Mouse (Mus musculus): Measurements from ENCODE around the gene Agps.

Agps gene

DNA sequence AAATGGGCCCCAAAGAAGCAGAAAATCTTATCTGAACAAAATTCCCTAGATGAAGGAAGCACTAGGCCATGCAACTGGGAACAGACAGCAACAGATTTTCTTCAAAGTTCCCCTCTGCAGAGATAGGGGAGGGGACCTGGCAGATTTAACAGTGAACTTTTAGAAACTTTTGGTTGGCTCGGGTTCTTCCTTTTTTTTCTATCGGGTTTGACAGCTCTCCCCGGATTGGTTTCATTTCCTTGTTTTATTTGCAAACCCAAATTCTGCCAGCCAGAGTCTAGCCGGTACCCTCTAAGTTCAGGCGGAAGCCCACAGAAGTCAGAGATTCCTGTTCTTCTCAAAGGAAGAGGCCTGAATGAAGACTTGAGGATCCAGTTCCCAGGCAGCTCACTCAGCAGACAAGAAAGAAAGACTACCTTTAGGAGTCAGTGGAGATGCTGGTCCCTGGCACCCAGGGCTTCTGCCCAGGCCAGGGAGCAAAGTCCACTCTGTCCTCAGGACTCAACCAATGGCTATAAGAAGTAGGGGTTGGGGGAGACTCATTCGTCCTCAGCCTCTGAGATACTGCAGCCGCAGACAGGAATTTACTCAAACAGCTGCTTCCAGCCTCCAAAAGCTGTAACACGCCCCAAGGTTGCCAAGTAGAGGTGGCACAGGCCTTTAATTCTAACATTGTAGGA is 2.9 kb upstream of the Agps start:
- peak; percentile 83 for DNase-seq (ENCODE audit: low read depth, low spot score)

DNA sequence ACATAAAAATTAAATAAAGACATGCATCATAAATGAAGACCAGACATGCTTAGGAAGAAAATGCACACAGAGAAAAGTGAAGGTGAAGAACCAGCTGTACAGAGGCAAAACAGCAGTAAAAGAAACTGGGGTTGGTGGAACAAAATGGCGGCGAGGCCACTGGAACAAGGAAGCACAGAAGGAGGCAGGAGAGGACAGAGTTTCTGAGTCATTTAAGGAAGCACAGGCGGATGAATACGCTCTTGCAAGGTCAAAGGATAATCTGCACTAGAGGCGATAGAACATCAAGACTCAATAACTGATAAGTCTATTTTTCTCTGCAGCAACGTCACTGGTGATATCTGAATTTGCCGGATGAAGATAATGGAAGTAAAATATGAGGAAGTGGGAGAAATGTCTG is 1.7 kb upstream of the Agps start:
- no peak for DNase-seq (ENCODE audit: low read depth, low spot score)

DNA sequence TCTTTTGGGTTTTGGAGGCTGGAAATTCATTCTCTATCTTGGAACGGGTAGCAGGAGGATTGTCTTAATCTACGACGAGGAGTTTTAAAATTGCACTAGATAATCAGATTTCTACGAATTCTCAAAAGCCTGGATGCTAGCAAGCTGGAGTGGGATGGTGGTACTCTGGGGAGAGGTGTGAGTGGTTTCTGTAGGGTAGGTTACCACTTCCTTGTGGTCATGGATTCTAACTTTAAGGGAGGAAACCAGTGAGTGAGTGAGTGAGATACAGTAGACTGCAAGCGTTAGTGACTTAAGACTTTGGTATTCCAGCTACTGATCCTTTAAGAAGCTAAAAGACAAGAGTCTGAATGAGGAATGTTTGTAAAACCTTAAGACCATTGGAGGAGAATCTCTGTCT is 804 bp downstream of the Agps start:
- DNase-seq (ENCODE audit: low read depth, low spot score) = peak; percentile 33

DNA sequence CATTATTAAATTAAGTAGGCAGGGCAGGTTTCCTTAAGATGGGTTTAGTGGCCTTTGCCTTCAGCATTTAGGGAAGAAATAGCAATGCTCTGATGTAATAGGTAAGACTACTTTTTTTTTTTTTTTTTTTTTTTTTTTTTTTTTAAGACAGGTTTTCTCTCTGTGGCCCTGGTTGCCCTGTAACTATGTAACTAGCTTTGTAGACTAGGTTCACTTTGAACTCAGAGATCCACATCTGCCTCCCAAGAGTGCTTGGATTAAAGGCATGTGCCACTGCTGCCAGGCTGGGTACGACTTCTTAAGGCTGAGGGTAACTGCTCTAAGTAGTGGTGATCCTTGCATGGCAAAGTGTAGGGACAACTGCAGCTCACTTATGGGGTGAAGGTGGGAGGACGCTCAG is 2.5 kb downstream of the Agps start:
- DNase-seq (ENCODE audit: low read depth, low spot score) = no peak

DNA sequence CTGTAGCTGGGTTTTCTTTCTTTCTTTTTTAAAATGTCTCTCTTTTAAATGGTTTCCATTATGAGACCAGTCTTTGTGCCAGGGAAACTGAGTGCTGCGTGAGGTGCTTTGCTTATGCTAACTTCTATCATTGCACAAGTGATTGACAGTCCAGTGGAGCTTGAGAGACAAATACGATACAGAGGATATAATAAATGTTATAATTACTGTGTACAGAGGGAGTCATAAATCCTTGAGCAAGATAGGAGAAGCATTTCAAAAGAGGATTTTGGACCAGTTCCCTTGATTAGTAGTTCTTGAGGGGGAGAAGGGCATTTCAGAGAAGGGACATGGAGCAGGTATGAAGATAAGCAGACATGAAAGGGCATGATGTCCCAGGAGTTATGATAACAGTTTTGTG is 10.3 kb downstream of the Agps start:
- no peak for DNase-seq (ENCODE audit: low read depth, low spot score)

DNA sequence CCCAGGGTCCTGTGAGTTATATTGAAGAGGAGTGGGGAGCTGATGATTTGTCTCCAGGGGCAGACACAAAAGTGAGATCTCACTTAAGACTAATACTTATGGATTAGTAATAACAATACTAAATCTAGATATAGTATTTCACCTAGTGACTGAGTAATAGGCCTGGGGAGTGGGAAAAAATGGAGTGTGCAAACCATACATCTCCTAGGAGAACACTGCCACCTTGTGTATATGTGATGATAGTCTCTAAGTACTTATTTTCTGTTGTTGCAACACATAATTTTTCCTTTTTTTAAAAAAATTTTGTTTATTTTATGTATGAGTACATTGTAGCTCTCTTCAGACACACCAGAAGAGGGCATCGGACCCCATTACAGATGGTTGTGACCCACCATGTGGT is 15.7 kb downstream of the Agps start:
- DNase-seq (ENCODE audit: low read depth, low spot score) = peak; percentile 45

DNA sequence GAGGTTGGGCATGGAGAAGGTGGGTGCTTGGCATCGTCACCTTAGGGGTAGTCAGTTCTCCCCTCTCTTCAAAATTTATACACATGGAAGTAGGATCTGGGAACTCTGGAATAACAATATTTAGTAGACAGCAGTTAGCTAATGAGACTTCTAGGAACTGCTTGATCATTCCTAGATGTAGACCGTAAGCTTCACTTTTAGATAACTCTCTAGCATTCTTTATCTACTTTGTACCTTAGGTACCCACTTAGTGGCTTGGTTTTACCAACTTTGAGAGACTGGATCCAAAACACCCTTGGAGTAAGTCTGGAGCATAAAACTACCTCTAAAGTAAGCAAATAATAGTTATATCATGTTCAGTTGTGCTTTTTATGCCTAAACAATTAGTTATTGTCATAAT is 20.5 kb downstream of the Agps start:
- DNase-seq (ENCODE audit: low read depth, low spot score) = no peak

DNA sequence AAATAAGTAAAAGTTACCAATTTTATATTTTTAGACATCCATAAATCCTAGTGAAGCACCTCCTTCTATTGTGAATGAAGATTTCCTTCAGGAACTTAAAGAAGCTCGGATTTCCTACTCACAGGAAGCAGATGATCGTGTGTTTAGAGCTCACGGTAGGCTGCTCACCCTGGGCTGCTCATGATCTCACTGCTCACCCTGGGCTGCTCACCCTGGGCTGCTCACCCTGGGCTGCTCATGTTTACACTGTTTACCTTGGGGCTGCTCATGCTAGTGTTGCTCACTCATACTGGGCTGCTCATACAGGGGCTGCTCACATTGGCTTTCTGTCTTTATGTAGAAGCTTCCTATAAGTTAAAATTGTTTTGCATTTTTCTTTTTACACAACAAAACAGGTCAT is 22.2 kb downstream of the Agps start:
- DNase-seq (ENCODE audit: low read depth, low spot score) = no peak

DNA sequence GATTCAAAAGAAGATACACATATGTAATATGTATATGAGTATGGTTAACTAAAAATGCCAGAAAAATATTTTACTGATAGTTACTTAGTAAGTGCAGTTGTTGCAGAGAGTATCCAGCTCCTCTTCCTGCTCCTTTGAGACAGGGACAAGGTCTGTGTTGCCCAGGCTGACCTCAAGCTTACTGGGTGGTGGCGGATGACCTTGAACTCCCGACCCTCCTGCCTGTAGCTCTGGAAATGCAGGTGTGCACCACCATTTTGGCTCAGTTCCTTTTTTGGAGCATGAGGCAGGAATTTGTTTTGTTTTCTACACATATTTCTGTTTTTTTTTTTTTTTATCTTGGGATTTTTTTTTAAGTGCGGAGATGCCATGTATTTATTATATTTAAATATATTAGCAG is 29.1 kb downstream of the Agps start:
- no peak for DNase-seq (ENCODE audit: low read depth, low spot score)

DNA sequence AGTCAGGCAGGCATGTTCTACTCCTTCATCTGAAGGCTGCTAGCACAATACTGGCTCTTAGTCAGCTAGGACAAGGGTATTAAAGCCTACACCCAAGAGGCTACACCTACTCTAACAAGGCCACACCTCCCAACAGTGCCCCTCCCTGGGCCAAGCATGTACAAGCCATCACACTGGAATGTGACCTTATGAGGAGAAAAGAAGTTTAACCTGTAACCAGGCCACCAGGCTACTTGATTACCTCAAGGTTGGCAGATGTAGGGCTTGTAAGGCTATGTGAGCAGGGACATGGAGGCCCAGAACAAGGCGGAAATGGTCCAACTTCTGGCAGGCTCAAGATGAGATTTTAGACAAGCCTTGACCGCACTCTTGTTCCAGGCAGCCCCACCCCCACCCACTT is 37.6 kb downstream of the Agps start:
- DNase-seq (ENCODE audit: low read depth, low spot score) = no peak

DNA sequence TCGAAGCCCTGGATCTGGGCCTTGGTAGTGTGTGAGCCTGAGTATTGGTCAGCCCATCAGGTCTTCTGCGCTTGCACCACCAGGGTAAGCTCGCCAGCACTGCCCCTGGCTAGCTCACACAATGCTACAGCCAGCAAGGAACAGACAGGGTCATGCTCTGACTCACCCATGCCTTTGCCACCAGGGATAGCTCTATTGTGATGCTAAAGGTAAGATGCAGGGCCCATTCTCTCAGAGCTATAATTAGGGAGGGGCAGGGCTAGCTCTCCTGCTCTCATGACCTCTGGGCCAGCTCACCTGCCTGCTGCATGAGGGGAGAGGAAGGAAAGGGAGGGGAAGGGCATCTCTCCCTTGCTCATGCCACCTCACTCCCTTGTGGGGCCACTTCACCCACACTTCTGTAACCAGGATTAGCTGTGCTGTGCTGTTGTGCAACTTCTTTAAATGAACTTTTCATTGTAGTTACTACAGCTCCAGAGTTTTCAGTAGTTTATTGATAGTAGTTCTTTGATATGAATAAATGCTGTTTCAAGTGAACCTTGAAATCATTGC is 42.1 kb downstream of the Agps start:
- no peak for DNase-seq (ENCODE audit: low read depth, low spot score)

DNA sequence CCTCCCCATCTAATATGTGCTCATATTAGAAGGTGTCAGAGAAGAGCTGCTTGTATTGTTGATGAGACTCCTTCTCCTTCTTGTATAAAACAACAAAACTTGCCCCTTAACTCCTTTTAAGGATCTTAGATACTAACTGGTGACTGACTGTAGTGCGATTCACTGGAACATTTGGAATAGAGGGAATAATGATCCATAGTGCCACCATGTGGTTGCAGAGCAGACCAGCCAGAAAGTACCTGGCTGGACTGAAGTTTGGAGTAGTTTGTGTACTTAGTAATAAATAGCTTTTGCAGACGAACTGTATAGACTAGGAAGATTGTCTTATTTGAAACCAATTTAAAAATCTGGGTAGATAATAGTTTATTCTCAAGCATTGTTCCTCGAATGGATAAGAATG is 47.8 kb downstream of the Agps start:
- DNase-seq (ENCODE audit: low read depth, low spot score) = no peak

DNA sequence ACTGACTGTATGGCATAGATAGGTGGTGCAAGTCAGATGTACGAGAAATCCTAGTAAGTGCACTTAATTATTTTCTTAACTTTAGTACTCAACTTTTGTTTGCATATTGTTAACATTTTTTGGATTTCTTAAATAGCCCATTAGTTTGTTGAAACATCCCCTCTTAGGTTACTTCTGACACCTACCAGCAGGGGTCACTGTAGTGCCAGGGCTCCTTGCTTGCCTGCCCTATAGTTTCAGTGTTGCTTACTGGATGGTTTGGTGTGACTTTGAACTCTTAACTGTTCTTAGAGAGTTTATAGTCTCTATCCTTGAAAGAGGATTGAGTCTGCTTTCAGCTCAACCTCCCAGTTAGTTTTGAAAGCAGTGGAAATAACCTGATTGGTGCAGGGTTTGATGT is 51.6 kb downstream of the Agps start:
- DNase-seq (ENCODE audit: low read depth, low spot score) = peak; percentile 68

DNA sequence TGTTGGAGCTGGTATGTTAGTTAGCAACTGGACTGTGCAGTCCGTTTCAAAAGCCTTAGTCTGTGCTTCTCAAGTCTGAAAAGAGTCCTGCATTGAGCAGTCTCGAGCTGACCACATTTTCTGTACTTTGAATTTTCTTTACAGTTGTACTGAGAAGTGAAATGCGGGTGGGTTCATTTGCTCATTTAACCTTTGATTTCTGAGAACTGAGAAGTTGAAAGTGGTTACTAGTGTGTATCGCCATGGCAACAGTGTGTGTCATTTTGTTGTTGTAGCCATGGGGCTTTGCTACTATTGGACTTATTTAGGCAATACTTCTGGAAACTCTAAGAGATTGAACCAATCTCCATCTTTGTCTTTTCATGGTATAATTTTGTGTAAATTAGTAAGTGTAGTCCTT is 60.0 kb downstream of the Agps start:
- peak; percentile 21 for DNase-seq (ENCODE audit: low read depth, low spot score)

DNA sequence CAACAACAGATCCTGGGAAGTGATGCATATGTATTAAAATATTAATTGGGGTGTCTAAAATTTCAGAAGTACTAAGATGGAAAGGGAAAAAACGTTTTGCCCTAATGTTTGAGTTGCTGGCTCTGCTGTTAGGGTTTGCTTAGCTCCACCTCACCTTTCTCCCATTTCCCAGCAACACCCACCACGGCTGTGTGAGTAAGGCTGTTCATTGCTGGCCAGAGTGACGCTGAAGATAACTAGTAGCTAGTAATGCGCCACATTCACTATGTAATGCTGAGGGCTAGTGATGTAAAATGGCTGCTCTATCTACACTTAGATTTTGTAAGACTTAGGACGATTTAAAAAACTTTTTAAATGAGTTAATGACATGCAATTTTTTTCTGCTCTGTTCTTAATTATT is 63.7 kb downstream of the Agps start:
- no peak for DNase-seq (ENCODE audit: low read depth, low spot score)

DNA sequence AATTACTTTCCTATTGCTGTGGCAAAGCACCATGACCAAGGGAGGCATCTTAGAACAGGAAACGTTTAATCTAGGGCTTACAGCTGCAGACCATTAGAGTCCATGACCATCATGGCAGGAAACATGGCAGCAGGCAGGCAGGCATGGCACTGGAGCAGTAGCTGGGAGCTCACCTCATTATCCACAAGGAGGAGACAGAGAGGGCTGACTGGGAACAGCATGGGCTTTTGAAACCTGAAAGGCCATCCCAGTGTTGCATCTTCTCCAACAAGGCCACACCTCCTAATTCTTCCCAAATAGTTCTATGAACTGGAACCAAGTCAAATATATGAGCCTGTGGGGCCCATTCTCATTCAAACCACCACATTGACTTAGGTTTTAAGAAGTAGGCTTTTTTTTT is 68.3 kb downstream of the Agps start:
- DNase-seq (ENCODE audit: low read depth, low spot score) = no peak

DNA sequence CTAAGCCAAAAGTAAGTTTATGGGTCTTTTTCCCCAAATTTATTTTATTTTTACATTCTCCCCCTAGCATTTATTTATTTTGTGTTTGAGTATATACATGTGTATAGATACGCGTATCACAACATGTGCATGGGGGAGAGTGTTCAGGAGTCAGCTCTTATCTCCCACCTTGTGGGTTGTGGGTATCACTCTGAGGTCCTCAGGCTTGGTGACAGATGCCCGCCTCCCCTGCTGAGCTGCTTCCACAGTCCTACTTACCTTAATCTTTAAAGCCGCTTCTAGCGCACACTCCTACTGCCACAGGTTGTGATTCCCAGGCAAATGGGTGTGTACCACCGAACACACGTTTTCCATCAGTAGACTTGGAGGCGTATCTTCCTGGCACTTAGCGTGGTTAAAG is 69.9 kb downstream of the Agps start:
- no peak for DNase-seq (ENCODE audit: low read depth, low spot score)

DNA sequence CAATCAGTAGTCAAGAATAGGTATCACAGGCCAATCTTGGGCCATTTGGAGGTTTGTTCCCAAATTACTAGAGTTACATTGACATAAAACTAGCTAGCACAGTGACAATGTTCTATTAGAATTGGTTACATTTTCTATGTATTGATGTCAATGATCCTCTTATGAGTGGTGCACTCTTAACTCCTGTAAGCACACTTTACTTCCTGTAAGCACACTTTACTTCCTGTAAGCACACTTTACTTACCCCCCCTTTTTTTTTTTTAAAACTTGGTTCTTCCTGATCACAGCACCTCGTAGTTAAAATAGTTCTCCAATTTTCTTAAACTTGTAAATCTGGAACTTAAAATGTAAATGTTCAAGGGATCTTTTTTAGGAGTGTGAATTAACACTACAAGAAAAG is 75.2 kb downstream of the Agps start:
- DNase-seq (ENCODE audit: low read depth, low spot score) = no peak

DNA sequence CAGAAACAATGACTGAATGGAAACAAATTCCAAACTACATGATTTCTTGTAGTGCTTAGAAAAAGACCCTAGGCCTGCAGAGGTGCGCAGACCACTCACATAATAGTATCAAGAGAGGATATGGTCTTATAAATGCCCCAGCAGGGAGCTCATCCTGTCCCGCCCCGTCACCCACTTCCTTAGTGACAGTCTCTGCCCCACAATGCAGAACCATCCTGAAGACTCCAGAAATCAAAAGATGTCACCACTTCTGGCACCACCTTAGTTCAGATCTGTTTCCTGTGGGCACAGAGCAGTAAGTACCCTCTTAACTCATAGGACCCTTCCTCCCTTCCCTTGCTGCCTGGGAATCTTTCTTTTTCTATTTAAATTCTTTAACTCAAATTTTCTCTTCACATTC is 83.1 kb downstream of the Agps start:
- DNase-seq (ENCODE audit: low read depth, low spot score) = no peak

DNA sequence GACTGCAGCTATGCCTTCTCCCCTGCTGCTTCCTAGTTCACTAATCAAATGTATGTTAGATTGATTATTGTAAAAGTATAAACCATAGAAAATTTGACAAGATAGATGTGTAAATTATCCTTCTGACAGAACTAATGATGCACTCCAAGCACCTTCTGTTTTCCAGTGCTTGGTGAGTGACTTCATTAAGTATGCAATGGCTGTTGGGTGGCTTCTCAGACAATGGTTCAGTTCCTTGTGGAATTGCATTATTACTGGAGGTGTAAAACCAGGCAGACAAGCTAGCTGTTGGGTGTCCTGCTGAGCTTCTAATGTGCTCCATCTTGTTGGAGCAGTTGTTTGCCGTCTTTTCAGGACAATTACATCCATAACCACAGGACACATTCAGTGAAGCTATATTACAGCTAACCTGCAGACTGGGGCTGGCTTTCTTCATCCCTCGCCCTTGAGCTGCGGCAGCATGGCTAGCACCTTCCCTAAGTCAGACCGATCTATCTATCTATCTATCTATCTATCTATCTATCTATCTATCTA is 91.9 kb downstream of the Agps start:
- DNase-seq (ENCODE audit: low read depth, low spot score) = no peak

DNA sequence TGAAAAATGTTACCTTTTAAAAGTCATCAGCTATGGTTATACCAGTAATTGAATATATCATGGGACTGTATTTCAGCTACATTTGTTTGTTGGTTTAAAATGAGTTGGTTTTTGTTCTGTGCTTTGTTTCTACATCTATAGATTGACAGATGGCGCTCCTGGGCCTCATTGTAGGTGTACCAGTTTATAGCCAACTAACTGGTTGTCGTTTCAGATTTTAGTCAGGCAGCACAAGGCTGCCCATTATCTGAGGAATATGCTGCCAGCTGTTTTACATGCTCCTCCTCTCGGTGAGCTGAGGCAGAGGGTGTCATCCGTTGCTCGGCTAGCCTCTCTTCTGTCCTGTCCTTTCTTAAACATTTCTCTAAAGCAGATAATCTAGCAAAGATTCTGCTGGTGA is 94.1 kb downstream of the Agps start:
- no peak for DNase-seq (ENCODE audit: low read depth, low spot score)

DNA sequence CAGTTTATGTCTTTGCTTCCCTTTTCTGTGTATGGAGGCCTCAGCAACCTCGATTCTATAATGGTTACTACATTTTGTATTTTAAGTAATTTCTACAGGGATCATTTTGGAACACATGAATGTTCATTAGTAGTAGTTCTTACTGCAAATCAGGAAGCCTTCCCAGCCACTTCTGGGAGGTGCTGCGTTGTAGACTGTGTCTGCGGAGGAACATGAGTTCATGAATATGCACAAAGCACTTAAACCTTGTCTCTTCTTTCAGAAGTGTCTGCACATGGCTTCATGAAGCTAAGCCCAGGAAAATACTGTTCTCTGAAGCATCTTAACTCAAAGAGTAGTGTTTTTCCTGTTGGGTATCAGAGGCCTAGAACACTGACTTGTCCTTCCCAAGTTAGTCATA is 96.0 kb downstream of the Agps start:
- DNase-seq (ENCODE audit: low read depth, low spot score) = no peak

DNA sequence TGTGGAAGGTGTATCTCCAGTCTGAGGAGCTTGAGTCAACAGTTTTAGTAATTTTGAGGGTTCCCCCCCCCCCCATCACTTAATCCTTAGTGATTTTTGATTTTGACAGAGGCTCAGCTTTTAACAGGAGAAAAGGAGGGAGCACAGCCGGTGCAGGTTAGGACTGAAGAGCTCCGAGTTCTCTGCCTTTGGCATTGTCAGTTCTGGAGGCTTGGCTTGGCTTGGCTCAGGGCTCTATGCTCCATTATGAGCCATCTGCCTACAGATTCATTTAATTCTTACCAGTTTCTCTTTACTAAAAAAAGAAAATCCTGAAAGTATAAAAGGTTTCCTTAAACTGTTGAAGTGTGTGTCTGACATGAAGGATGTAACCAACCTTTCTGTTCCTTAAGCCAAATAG is 97.2 kb downstream of the Agps start:
- no peak for DNase-seq (ENCODE audit: low read depth, low spot score)
